Mouse (Mus musculus) megakaryocyte-erythroid progenitor cell, adult 5-6 weeks (primary cell): ENCODE measurements around the gene E330017A01Rik. TPM values are rescaled to one million over a fixed set of nuclear protein-coding genes. Genes with fewer than 3 reads are reported as not detected.
"Not testable (repeated sequence)": the region's sequence is repeated elsewhere in the genome, so short reads cannot be mapped to it uniquely, and the experiment has no call there.

Experiments
- ATAC-seq: replicated peaks from 2 replicates; pipeline ENCODE4 v1.8.0; 2016; ENCODE audit warnings: mild to moderate bottlenecking, inconsistent platforms; ENCODE audit not compliant: severe bottlenecking, poor library complexity, low FRiP score, low TSS enrichment
- total RNA-seq, 2 experiments: library from RNA; stranded (forward) in 1 of 2; stranded (reverse) in 1 of 2; fragments of 200-1000, 215-1000 nt in 1 of 2; fragments of >200 nt in 1 of 2; fragmentation: Nextera tagmentation in 1 of 2; gene quantifications; 2 replicates each; pipeline ENCODE4 v1.2.3; 2014 to 2017

The E330017A01Rik gene
- total RNA-seq, 2 experiments from 2014 or later = not detected

- ATAC-seq = not testable (repeated sequence)
Observed at GRCm38 (mm10) chr16:58665137-58665536, 26.6 kb upstream of the E330017A01Rik start.

- ATAC-seq = no peak
Observed at GRCm38 (mm10) chr16:58663816-58664215, 25.3 kb upstream of the E330017A01Rik start.

GRCm38 (mm10) chr16:58663021-58663420, 24.5 kb upstream of the E330017A01Rik start:
- peak; percentile 71 for ATAC-seq

- ATAC-seq = no peak
Observed at GRCm38 (mm10) chr16:58662287-58662791, 23.8 kb upstream of the E330017A01Rik start.

GRCm38 (mm10) chr16:58661826-58662225, 23.3 kb upstream of the E330017A01Rik start:
- ATAC-seq = peak; percentile 94

GRCm38 (mm10) chr16:58658668-58659067, 20.1 kb upstream of the E330017A01Rik start:
- ATAC-seq = no peak

GRCm38 (mm10) chr16:58656526-58656925, 18.0 kb upstream of the E330017A01Rik start:
- no peak for ATAC-seq

- ATAC-seq = no peak
Observed at GRCm38 (mm10) chr16:58655751-58656150, 17.2 kb upstream of the E330017A01Rik start.

- ATAC-seq = no peak
Observed at GRCm38 (mm10) chr16:58649979-58650378, 11.4 kb upstream of the E330017A01Rik start.

- ATAC-seq = peak; percentile 43
Observed at GRCm38 (mm10) chr16:58638016-58638415, 523 bp downstream of the E330017A01Rik start.

- peak; percentile 93 for ATAC-seq
Observed at GRCm38 (mm10) chr16:58637448-58637847, 1.1 kb downstream of the E330017A01Rik start.

GRCm38 (mm10) chr16:58635866-58636265, 2.7 kb downstream of the E330017A01Rik start:
- no peak for ATAC-seq

GRCm38 (mm10) chr16:58629736-58630135, 8.8 kb downstream of the E330017A01Rik start:
- ATAC-seq = no peak

- no peak for ATAC-seq
Observed at GRCm38 (mm10) chr16:58628968-58629367, 9.6 kb downstream of the E330017A01Rik start.

GRCm38 (mm10) chr16:58628336-58628680, 10.2 kb downstream of the E330017A01Rik start:
- ATAC-seq = no peak

- ATAC-seq = peak; percentile 62
Observed at GRCm38 (mm10) chr16:58627597-58628335, 10.8 kb downstream of the E330017A01Rik start.

- peak; percentile 62 for ATAC-seq
Observed at GRCm38 (mm10) chr16:58623944-58624343, 14.6 kb downstream of the E330017A01Rik start.

- ATAC-seq = no peak
Observed at GRCm38 (mm10) chr16:58623114-58623513, 15.4 kb downstream of the E330017A01Rik start.

- no peak for ATAC-seq
Observed at GRCm38 (mm10) chr16:58622377-58622776, 16.2 kb downstream of the E330017A01Rik start.

GRCm38 (mm10) chr16:58617346-58617745, 21.2 kb downstream of the E330017A01Rik start:
- no peak for ATAC-seq

- ATAC-seq = no peak
Observed at GRCm38 (mm10) chr16:58616878-58617277, 21.7 kb downstream of the E330017A01Rik start, which contains the start of gene Gm813. Gene Gm813, minus strand, starts transcription at chr16:58616978.
